Mouse (Mus musculus) lung, postnatal 0 days (tissue): ENCODE data around the gene Med26.

Source experiments
- CTCF ChIP-seq: IDR thresholded peaks from 2 replicates; pipeline ENCODE4 v1.5.1; 2016; ENCODE audit warnings: antibody characterized with exemption, mild to moderate bottlenecking
- EP300 ChIP-seq: IDR thresholded peaks from 2 replicates; pipeline ENCODE4 v1.6.1; 2016; ENCODE audit warnings: antibody characterized with exemption, mild to moderate bottlenecking, control low read depth

DNA sequence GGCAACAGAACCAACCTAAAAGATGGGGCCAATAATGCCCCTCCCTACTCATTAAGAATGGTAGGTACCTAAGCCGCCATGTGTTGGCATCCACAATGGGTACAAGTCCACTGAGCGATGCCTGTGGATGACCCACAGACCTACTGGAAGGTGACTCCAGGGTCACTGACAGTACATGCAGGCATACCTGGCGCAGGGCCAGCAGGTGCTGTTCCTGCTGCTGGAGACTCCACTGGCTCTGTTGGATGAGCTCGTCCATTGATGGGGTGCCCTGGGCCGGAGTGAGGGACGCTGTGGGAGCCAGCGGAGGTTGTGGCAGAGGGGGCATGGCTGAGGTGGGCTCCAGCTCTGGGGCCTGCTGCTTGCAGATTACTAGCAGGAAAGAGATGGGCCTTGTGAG is 77.4 kb downstream of the Med26 start:
- no peak for TF ChIP-seq CTCF
- no peak for TF ChIP-seq EP300
